Mouse (Mus musculus): ENCODE results near the gene Fbf1. TPM values are rescaled to one million over a fixed set of nuclear protein-coding genes. Genes with fewer than 3 reads are reported as not detected.

Gene Fbf1
- polyA plus RNA-seq, 1 experiment from 2014 or later: 45.4 TPM

GRCm38 (mm10) chr11:116106963-116107776 lies 60.8 kb downstream of the Fbf1 start:
- peaks cover 67% of the 10 kb centered on the region for H3K27me3 ChIP-seq (ENCODE audit: control insufficient read depth, insufficient read depth, low read length)
- no peak overlapping the region for H3K27ac ChIP-seq
- no peak overlapping the region for H3K4me3 ChIP-seq (replicated peaks; ENCODE audit: low read length)
- H3K4me2 ChIP-seq (replicated peaks): no peak overlapping the region
- no peaks in the 10 kb centered on the region for H3K9me3 ChIP-seq (ENCODE audit: control insufficient read depth, low read length)
- no peaks in the 10 kb centered on the region for H3K36me3 ChIP-seq (replicated peaks; ENCODE audit: control insufficient read depth, insufficient read depth)
- no peak for ATAC-seq (ENCODE audit: low FRiP score)
- no peak for DNase-seq (ENCODE audit: low spot score)
- 17% methylated on average over 13 of the region's 14 CpGs for WGBS
- peaks cover 39% of the 10 kb centered on the region for H3K4me1 ChIP-seq (replicated peaks; ENCODE audit: control insufficient read depth, insufficient read depth, low read length)
- H3K9ac ChIP-seq: no peak overlapping the region

GRCm38 (mm10) chr11:116106154-116106962 lies 61.6 kb downstream of the Fbf1 start:
- no peak overlapping the region for H3K9ac ChIP-seq
- no peak for ATAC-seq (ENCODE audit: low FRiP score)
- no peak for DNase-seq (ENCODE audit: low spot score)
- no peaks in the 10 kb centered on the region for H3K9me3 ChIP-seq (ENCODE audit: control insufficient read depth, low read length)
- no peak overlapping the region for H3K4me3 ChIP-seq (replicated peaks; ENCODE audit: low read length)
- H3K27ac ChIP-seq: no peak overlapping the region
- 24% methylated on average over 32 of the region's 32 CpGs for WGBS
- H3K4me2 ChIP-seq (replicated peaks): 0 out of 2 replicates have a peak overlapping the region, but pooled peaks have one; percentile 7
- peaks cover 60% of the 10 kb centered on the region for H3K27me3 ChIP-seq (ENCODE audit: control insufficient read depth, insufficient read depth, low read length)
- H3K4me1 ChIP-seq (replicated peaks; ENCODE audit: control insufficient read depth, insufficient read depth, low read length): peaks cover 39% of the 10 kb centered on the region
- no peaks in the 10 kb centered on the region for H3K36me3 ChIP-seq (replicated peaks; ENCODE audit: control insufficient read depth, insufficient read depth)

GRCm38 (mm10) chr11:116105065-116105464 lies 62.9 kb downstream of the Fbf1 start:
- no peak overlapping the region for H3K4me3 ChIP-seq (replicated peaks; ENCODE audit: low read length)
- H3K4me2 ChIP-seq (replicated peaks): no peak overlapping the region
- ATAC-seq (ENCODE audit: low FRiP score): no peak
- H3K27me3 ChIP-seq (ENCODE audit: control insufficient read depth, insufficient read depth, low read length): peaks cover 47% of the 10 kb centered on the region
- H3K27ac ChIP-seq: no peak overlapping the region
- no peak for DNase-seq (ENCODE audit: low spot score)
- H3K36me3 ChIP-seq (replicated peaks; ENCODE audit: control insufficient read depth, insufficient read depth): no peaks in the 10 kb centered on the region
- H3K9me3 ChIP-seq (ENCODE audit: control insufficient read depth, low read length): no peaks in the 10 kb centered on the region
- 94% methylated on average over 2 of the region's 2 CpGs for WGBS
- H3K9ac ChIP-seq: no peak overlapping the region
- peaks cover 37% of the 10 kb centered on the region for H3K4me1 ChIP-seq (replicated peaks; ENCODE audit: control insufficient read depth, insufficient read depth, low read length)

GRCm38 (mm10) chr11:116104006-116104646 lies 63.8 kb downstream of the Fbf1 start:
- Histone ChIP-seq H3K4me2 (replicated peaks) (no peak overlapping the region), H3K4me1 (replicated peaks; ENCODE audit: control insufficient read depth, insufficient read depth, low read length) (peaks cover 30% of the 10 kb centered on the region), H3K36me3 (replicated peaks; ENCODE audit: control insufficient read depth, insufficient read depth) (no peaks in the 10 kb centered on the region), H3K9me3 (ENCODE audit: control insufficient read depth, low read length) (no peaks in the 10 kb centered on the region), H3K4me3 (replicated peaks; ENCODE audit: low read length) (no peak overlapping the region), H3K27me3 (ENCODE audit: control insufficient read depth, insufficient read depth, low read length) (peaks cover 38% of the 10 kb centered on the region), H3K9ac (peak overlapping the region; percentile 16; the same call in 1 of the 2 replicates), H3K27ac (no peak overlapping the region)
- 37% methylated on average over 14 of the region's 14 CpGs for WGBS
- no peak for ATAC-seq (ENCODE audit: low FRiP score)
- DNase-seq (ENCODE audit: low spot score): peak; percentile 24

GRCm38 (mm10) chr11:116103572-116103971 lies 64.4 kb downstream of the Fbf1 start:
- WGBS: 81% methylated on average over 12 of the region's 12 CpGs
- no peak for ATAC-seq (ENCODE audit: low FRiP score)
- Histone ChIP-seq H3K4me3 (replicated peaks; ENCODE audit: low read length) (no peak overlapping the region), H3K4me1 (replicated peaks; ENCODE audit: control insufficient read depth, insufficient read depth, low read length) (peaks cover 27% of the 10 kb centered on the region), H3K36me3 (replicated peaks; ENCODE audit: control insufficient read depth, insufficient read depth) (no peaks in the 10 kb centered on the region), H3K27ac (0 out of 2 replicates have a peak overlapping the region, but pooled peaks have one; percentile 3), H3K4me2 (replicated peaks) (no peak overlapping the region), H3K9ac (no peak overlapping the region), H3K9me3 (ENCODE audit: control insufficient read depth, low read length) (no peaks in the 10 kb centered on the region), H3K27me3 (ENCODE audit: control insufficient read depth, insufficient read depth, low read length) (peaks cover 32% of the 10 kb centered on the region)
- DNase-seq (ENCODE audit: low spot score): no peak

GRCm38 (mm10) chr11:116102472-116102871 lies 65.5 kb downstream of the Fbf1 start:
- H3K4me3 ChIP-seq (replicated peaks; ENCODE audit: low read length): no peak overlapping the region
- H3K9ac ChIP-seq: no peak overlapping the region
- H3K27me3 ChIP-seq (ENCODE audit: control insufficient read depth, insufficient read depth, low read length): peaks cover 21% of the 10 kb centered on the region
- no peak overlapping the region for H3K4me2 ChIP-seq (replicated peaks)
- WGBS: 45% methylated on average over 3 of the region's 4 CpGs
- ATAC-seq (ENCODE audit: low FRiP score) (no peak), DNase-seq (ENCODE audit: low spot score) (no peak)
- no peaks in the 10 kb centered on the region for H3K9me3 ChIP-seq (ENCODE audit: control insufficient read depth, low read length)
- peaks cover 24% of the 10 kb centered on the region for H3K4me1 ChIP-seq (replicated peaks; ENCODE audit: control insufficient read depth, insufficient read depth, low read length)
- no peaks in the 10 kb centered on the region for H3K36me3 ChIP-seq (replicated peaks; ENCODE audit: control insufficient read depth, insufficient read depth)
- H3K27ac ChIP-seq: peak overlapping the region; percentile 76

GRCm38 (mm10) chr11:116101931-116102381 lies 66.0 kb downstream of the Fbf1 start:
- H3K27me3 ChIP-seq (ENCODE audit: control insufficient read depth, insufficient read depth, low read length): peaks cover 16% of the 10 kb centered on the region
- H3K27ac ChIP-seq: peak overlapping the region; percentile 76
- H3K4me3 ChIP-seq (replicated peaks; ENCODE audit: low read length): no peak overlapping the region
- no peak overlapping the region for H3K9ac ChIP-seq
- H3K36me3 ChIP-seq (replicated peaks; ENCODE audit: control insufficient read depth, insufficient read depth): no peaks in the 10 kb centered on the region
- ATAC-seq (ENCODE audit: low FRiP score): peak; percentile 78
- H3K4me1 ChIP-seq (replicated peaks; ENCODE audit: control insufficient read depth, insufficient read depth, low read length): peaks cover 19% of the 10 kb centered on the region
- H3K4me2 ChIP-seq (replicated peaks): no peak overlapping the region
- H3K9me3 ChIP-seq (ENCODE audit: control insufficient read depth, low read length): no peaks in the 10 kb centered on the region
- peak; percentile 57 for DNase-seq (ENCODE audit: low spot score)
- 32% methylated on average over 11 of the region's 11 CpGs for WGBS

- peak overlapping the region; percentile 76; the same call in 1 of the 2 replicates for H3K27ac ChIP-seq
- no peaks in the 10 kb centered on the region for H3K9me3 ChIP-seq (ENCODE audit: control insufficient read depth, low read length)
- 84% methylated on average over 7 of the region's 7 CpGs for WGBS
- H3K4me2 ChIP-seq (replicated peaks): no peak overlapping the region
- H3K27me3 ChIP-seq (ENCODE audit: control insufficient read depth, insufficient read depth, low read length): peaks cover 5% of the 10 kb centered on the region; the same call in 1 of the 2 replicates
- no peak overlapping the region for H3K9ac ChIP-seq
- ATAC-seq (ENCODE audit: low FRiP score) (no peak), DNase-seq (ENCODE audit: low spot score) (no peak)
- peaks cover 13% of the 10 kb centered on the region for H3K4me1 ChIP-seq (replicated peaks; ENCODE audit: control insufficient read depth, insufficient read depth, low read length)
- no peaks in the 10 kb centered on the region for H3K36me3 ChIP-seq (replicated peaks; ENCODE audit: control insufficient read depth, insufficient read depth)
- no peak overlapping the region for H3K4me3 ChIP-seq (replicated peaks; ENCODE audit: low read length)
These were observed 67.1 kb downstream of the Fbf1 start for GRCm38 (mm10) chr11:116100839-116101238.

GRCm38 (mm10) chr11:116100385-116100784 lies 67.6 kb downstream of the Fbf1 start:
- H3K27me3 ChIP-seq (ENCODE audit: control insufficient read depth, insufficient read depth, low read length): peaks cover under 1% of the 10 kb centered on the region; the same call in 1 of the 2 replicates
- H3K4me2 ChIP-seq (replicated peaks): no peak overlapping the region
- ATAC-seq (ENCODE audit: low FRiP score) (no peak), DNase-seq (ENCODE audit: low spot score) (no peak)
- 87% methylated on average over 6 of the region's 6 CpGs for WGBS
- no peaks in the 10 kb centered on the region for H3K36me3 ChIP-seq (replicated peaks; ENCODE audit: control insufficient read depth, insufficient read depth)
- H3K9ac ChIP-seq: no peak overlapping the region
- no peak overlapping the region for H3K4me3 ChIP-seq (replicated peaks; ENCODE audit: low read length)
- H3K27ac ChIP-seq: no peak overlapping the region
- H3K9me3 ChIP-seq (ENCODE audit: control insufficient read depth, low read length): no peaks in the 10 kb centered on the region
- peaks cover 12% of the 10 kb centered on the region for H3K4me1 ChIP-seq (replicated peaks; ENCODE audit: control insufficient read depth, insufficient read depth, low read length)

Data from hindbrain, embryonic 14.5 days (tissue).